8 mouse cellular contexts compared by ENCODE assay signal in genomic region chr19:6855225-6856031, GRCm38 (mm10). TPM values are rescaled to one million over a fixed set of nuclear protein-coding genes. Genes with fewer than 3 reads are reported as not detected.
A peak's percentile ranks its signal among the peaks of the same experiment; 100 is the strongest.
DNase-seq lines count a peak whose midpoint lies in the region; ATAC-seq and TF ChIP-seq lines count a peak whose summit lies in the region.

No protein-coding gene starts in this region.

- no peak overlapping the region for H3K27ac ChIP-seq in layer of hippocampus, adult 2 months
- H3K27ac ChIP-seq in embryonic facial prominence, embryonic 10.5 days (replicated peaks), result peak overlapping the region; percentile 70
- H3K27ac ChIP-seq in liver, adult 2 months (replicated peaks; ENCODE audit: insufficient read depth, low read depth, low read length), result no peak overlapping the region
- H3K27ac ChIP-seq in neural tube, embryonic 13.5 days (replicated peaks), result peak overlapping the region; percentile 13; the same call in 1 of the 2 replicates

- peaks cover 59% of the 10 kb centered on the region for H3K27me3 ChIP-seq in embryonic facial prominence, embryonic 10.5 days (replicated peaks; ENCODE audit: low read depth, poor library complexity, severe bottlenecking)
- H3K27me3 ChIP-seq in liver, adult 2 months (ENCODE audit: control insufficient read depth, insufficient read depth, low read length), result no peaks in the 10 kb centered on the region
- H3K27me3 ChIP-seq in neural tube, embryonic 13.5 days, result peaks cover 9% of the 10 kb centered on the region; the same call in 1 of the 2 replicates

- H3K4me1 ChIP-seq in embryonic facial prominence, embryonic 10.5 days, result peaks cover 37% of the 10 kb centered on the region
- peaks cover 3% of the 10 kb centered on the region; the same call in 1 of the 2 replicates for H3K4me1 ChIP-seq in liver, adult 2 months (ENCODE audit: control insufficient read depth, insufficient read depth, low read length)
- H3K4me1 ChIP-seq in neural tube, embryonic 13.5 days (replicated peaks), result peaks cover 20% of the 10 kb centered on the region

- intact Hi-C loops in heart, postnatal 10 days (cut with DNase I), result loop anchor here (1.0 kb wide), 1 partner anchor 366 kb away; no protein-coding TSS in a partner anchor

- no peaks in the 10 kb centered on the region for H3K9me3 ChIP-seq in embryonic facial prominence, embryonic 10.5 days
- H3K9me3 ChIP-seq in neural tube, embryonic 13.5 days, result no peaks in the 10 kb centered on the region

- H3K9ac ChIP-seq in liver, adult 2 months (ENCODE audit: low read depth, low read length), result 0 out of 2 replicates have a peak overlapping the region, but pooled peaks have one; percentile 26
- peak overlapping the region; percentile 14; the same call in 1 of the 2 replicates for H3K9ac ChIP-seq in neural tube, embryonic 13.5 days

- peak overlapping the region; percentile 46 for H3K4me2 ChIP-seq in neural tube, embryonic 13.5 days

- H3K36me3 ChIP-seq in embryonic facial prominence, embryonic 10.5 days (replicated peaks), result no peaks in the 10 kb centered on the region
- no peaks in the 10 kb centered on the region for H3K36me3 ChIP-seq in liver, adult 2 months (ENCODE audit: control insufficient read depth, insufficient read depth, low read length)
- no peaks in the 10 kb centered on the region for H3K36me3 ChIP-seq in neural tube, embryonic 13.5 days

- WGBS in embryonic facial prominence, embryonic 10.5 days, result 6% methylated on average over 38 of the region's 38 CpGs
- WGBS in liver, adult 2 months, result 25% methylated on average over 38 of the region's 38 CpGs
- WGBS in neural tube, embryonic 13.5 days, result 4% methylated on average over 38 of the region's 38 CpGs

- H3K4me3 ChIP-seq in layer of hippocampus, adult 2 months, result no peak overlapping the region
- peak overlapping the region; percentile 52 for H3K4me3 ChIP-seq in embryonic facial prominence, embryonic 10.5 days
- peak overlapping the region; percentile 9 for H3K4me3 ChIP-seq in liver, adult 2 months (ENCODE audit: insufficient read depth, low read depth, low read length)
- H3K4me3 ChIP-seq in neural tube, embryonic 13.5 days, result 0 out of 2 replicates have a peak overlapping the region, but pooled peaks have one; percentile 6

- TF ChIP-seq POLR2A in liver, adult 2 months (IDR thresholded peaks at IDR 0.05; ENCODE audit: extremely low read depth, insufficient read depth, low read length), result no peak

- TF ChIP-seq CTCF in layer of hippocampus, adult 2 months (conservative IDR thresholded peaks at IDR 0.05), result 0 out of 2 replicates have a peak, but pooled peaks have one; percentile 8
- TF ChIP-seq CTCF in liver, adult 2 months (IDR thresholded peaks at IDR 0.05; ENCODE audit: low read depth, low read length), result 0 out of 2 replicates have a peak, but pooled peaks have one; percentile 1

- ATAC-seq in neural tube, embryonic 13.5 days (ENCODE audit: low read depth), result peak; percentile 45
- no peak for ATAC-seq in granulocyte monocyte progenitor cell, adult 5-6 weeks (replicated peaks; ENCODE audit: poor library complexity, severe bottlenecking)

- no peak for DNase-seq in layer of hippocampus, adult 2 months (ENCODE audit: low spot score in 2 of 2)
- DNase-seq in layer of hippocampus, postnatal 10 days (ENCODE audit: low spot score in 2 of 2), result no peak
- peak; percentile 89 for DNase-seq in embryonic facial prominence, embryonic 10.5 days (ENCODE audit: low spot score)
- DNase-seq in heart, postnatal 10 days, result peak; percentile 43 to 67
- no peak for DNase-seq in liver, adult 2 months (ENCODE audit: extremely low read depth, low read depth, low spot score)
- no peak for DNase-seq in spleen, postnatal 4 days (ENCODE audit: low spot score in 2 of 2)

- H3K79me2 ChIP-seq in liver, adult 2 months (ENCODE audit: control insufficient read depth, insufficient read depth, low read length), result no peaks in the 10 kb centered on the region

RNA-seq across cellular contexts. Expression of gene Ccdc88b, which starts 2.6 kb away (rescaled TPM):
- total RNA-seq in layer of hippocampus, adult 2 months (2021), result 10 to 100 TPM; 14.6 to 15.7 TPM
- 1 to 10 TPM; 2.9 to 4.2 TPM for total RNA-seq in layer of hippocampus, postnatal 10 days (2021)
- polyA plus RNA-seq in embryonic facial prominence, embryonic 10.5 days (2016; fragmentation: Nextera tagmentation; extraction: Ambion mirVana), result 0.62 and 0.67 TPM in 2 replicates
- total RNA-seq in heart, postnatal 10 days (2021), result 1 to 10 TPM in 1 of 2 experiments, under 1 TPM in 1; 0.69 to 1.2 TPM
- total RNA-seq in liver, adult 2 months (2014; rRNA removed), result 0.60 and 1.4 TPM in 2 replicates
- polyA plus RNA-seq in liver, adult 2 months (2012; rRNA removed), result 1.9 TPM in 2 replicates
- 0.54 and 1.3 TPM in 2 replicates for polyA plus RNA-seq in neural tube, embryonic 13.5 days (2015; fragmentation: Nextera tagmentation; extraction: Ambion mirVana)
- 17.8 and 22.6 TPM in 2 replicates for total RNA-seq in granulocyte monocyte progenitor cell, adult 5-6 weeks (2014; fragmentation: Nextera tagmentation)
- 53.1 and 58.0 TPM in 2 replicates for total RNA-seq in granulocyte monocyte progenitor cell, adult 5-6 weeks (2017)

RNA-seq across cellular contexts. Expression of gene Rps6ka4, which starts 15.0 kb away (rescaled TPM):
- total RNA-seq in layer of hippocampus, adult 2 months (2021), result 10 to 100 TPM; 38.3 to 39.1 TPM
- total RNA-seq in layer of hippocampus, postnatal 10 days (2021), result 10 to 100 TPM; 28.1 to 31.9 TPM
- 5.3 and 7.0 TPM in 2 replicates for polyA plus RNA-seq in embryonic facial prominence, embryonic 10.5 days (2016; fragmentation: Nextera tagmentation; extraction: Ambion mirVana)
- 10 to 100 TPM; 22.7 to 25.9 TPM for total RNA-seq in heart, postnatal 10 days (2021)
- total RNA-seq in liver, adult 2 months (2014; rRNA removed), result 3.9 and 5.8 TPM in 2 replicates
- 7.8 and 8.4 TPM in 2 replicates for polyA plus RNA-seq in liver, adult 2 months (2012; rRNA removed)
- polyA plus RNA-seq in neural tube, embryonic 13.5 days (2015; fragmentation: Nextera tagmentation; extraction: Ambion mirVana), result 8.4 and 9.8 TPM in 2 replicates
- total RNA-seq in granulocyte monocyte progenitor cell, adult 5-6 weeks (2014; fragmentation: Nextera tagmentation), result 2.8 and 13.3 TPM in 2 replicates
- total RNA-seq in granulocyte monocyte progenitor cell, adult 5-6 weeks (2017), result 3.9 and 8.1 TPM in 2 replicates

RNA-seq across cellular contexts. Expression of gene Trmt112, which starts 54.1 kb away (rescaled TPM):
- 10 to 100 TPM; 48.4 to 49.3 TPM for total RNA-seq in layer of hippocampus, adult 2 months (2021)
- total RNA-seq in layer of hippocampus, postnatal 10 days (2021), result 10 to 100 TPM; 42.4 to 44.5 TPM
- polyA plus RNA-seq in embryonic facial prominence, embryonic 10.5 days (2016; fragmentation: Nextera tagmentation; extraction: Ambion mirVana), result 150 and 168 TPM in 2 replicates
- 10 to 100 TPM; 26.2 to 34.2 TPM for total RNA-seq in heart, postnatal 10 days (2021)
- 30.7 and 43.6 TPM in 2 replicates for total RNA-seq in liver, adult 2 months (2014; rRNA removed)
- polyA plus RNA-seq in liver, adult 2 months (2012; rRNA removed), result 89.7 and 101 TPM in 2 replicates
- polyA plus RNA-seq in neural tube, embryonic 13.5 days (2015; fragmentation: Nextera tagmentation; extraction: Ambion mirVana), result 117 and 159 TPM in 2 replicates
- total RNA-seq in granulocyte monocyte progenitor cell, adult 5-6 weeks (2014; fragmentation: Nextera tagmentation), result 149 and 152 TPM in 2 replicates
- 156 and 160 TPM in 2 replicates for total RNA-seq in granulocyte monocyte progenitor cell, adult 5-6 weeks (2017)

RNA-seq across cellular contexts. Expression of gene Prdx5, which starts 54.5 kb away (rescaled TPM):
- total RNA-seq in layer of hippocampus, adult 2 months (2021), result 100 to 1,000 TPM; 361 to 395 TPM
- 100 to 1,000 TPM; 319 to 332 TPM for total RNA-seq in layer of hippocampus, postnatal 10 days (2021)
- polyA plus RNA-seq in embryonic facial prominence, embryonic 10.5 days (2016; fragmentation: Nextera tagmentation; extraction: Ambion mirVana), result 137 and 140 TPM in 2 replicates
- total RNA-seq in heart, postnatal 10 days (2021), result 100 to 1,000 TPM; 455 to 461 TPM
- 403 and 615 TPM in 2 replicates for total RNA-seq in liver, adult 2 months (2014; rRNA removed)
- 364 and 379 TPM in 2 replicates for polyA plus RNA-seq in liver, adult 2 months (2012; rRNA removed)
- polyA plus RNA-seq in neural tube, embryonic 13.5 days (2015; fragmentation: Nextera tagmentation; extraction: Ambion mirVana), result 294 and 302 TPM in 2 replicates
- total RNA-seq in granulocyte monocyte progenitor cell, adult 5-6 weeks (2014; fragmentation: Nextera tagmentation), result 352 and 419 TPM in 2 replicates
- 522 and 534 TPM in 2 replicates for total RNA-seq in granulocyte monocyte progenitor cell, adult 5-6 weeks (2017)

Comparison
In these comparisons a context has a peak if more than half of its experiments do, and no peak if none do; other contexts are left out.
1. DNase-seq: peak in embryonic facial prominence, embryonic 10.5 days (single experiment) and heart, postnatal 10 days (2 of 2); none in layer of hippocampus, adult 2 months (0 of 2), layer of hippocampus, postnatal 10 days (0 of 2), liver, adult 2 months (single experiment) and spleen, postnatal 4 days (0 of 2).
2. H3K27ac ChIP-seq: peak in embryonic facial prominence, embryonic 10.5 days (single experiment) and neural tube, embryonic 13.5 days (single experiment); none in layer of hippocampus, adult 2 months (single experiment) and liver, adult 2 months (single experiment).